Mouse (Mus musculus) CH12.LX (cell line): ENCODE data around the gene Sec24a. TPM values are rescaled to one million over a fixed set of nuclear protein-coding genes. Genes with fewer than 3 reads are reported as not detected.

Experiments used
- DNase-seq: peaks from one replicate; pipeline ENCODE4 v3.0.0-alpha.2; 2013; ENCODE audit errors: extremely low read depth
- H3K27ac ChIP-seq: 2 replicates; pipeline ENCODE4 v1.5.1; 2012; ENCODE audit warnings: low read depth, mild to moderate bottlenecking, control low read depth, moderate library complexity; ENCODE audit not compliant: insufficient read depth
- H3K27me3 ChIP-seq: replicated peaks from 2 replicates; pipeline ENCODE3; 2012; ENCODE audit warnings: inconsistent platforms
- H3K36me3 ChIP-seq, 2 experiments: replicated peaks in 1 of 2; 2 replicates each; pipeline versions ENCODE3 to v1.6.1; 2012; ENCODE audit warnings: inconsistent platforms in 1 of 2, low read length in 1 of 2, mild to moderate bottlenecking in 1 of 2, mixed read lengths in 1 of 2, moderate library complexity in 1 of 2; ENCODE audit not compliant: control insufficient read depth in 1 of 2, insufficient read depth in 1 of 2
- H3K4me1 ChIP-seq, 2 experiments: 2 replicates each; pipeline ENCODE4 v1.6.1; 2012; ENCODE audit warnings: inconsistent platforms in 1 of 2, moderate library complexity in 1 of 2; ENCODE audit not compliant: insufficient read depth in 2 of 2, control insufficient read depth in 1 of 2
- H3K4me2 ChIP-seq: 2 replicates; pipeline ENCODE4 v1.6.1; 2012; ENCODE audit warnings: low read depth, mild to moderate bottlenecking, control low read depth; ENCODE audit not compliant: poor library complexity, insufficient read depth, severe bottlenecking
- H3K4me3 ChIP-seq, 3 experiments: fragments of 150-350 bp in 1 of 3; sonication (generic) in 1 of 3; replicated peaks in 1 of 3; 2 replicates each; pipeline versions ENCODE3 to v1.5.1; 2011 to 2012; ENCODE audit warnings: low read depth in 2 of 3, low read length in 2 of 3, mild to moderate bottlenecking in 2 of 3, moderate library complexity in 2 of 3, control low read depth in 1 of 3, improper control_type of control experiment in 1 of 3, inconsistent platforms in 1 of 3, mixed read lengths in 1 of 3; ENCODE audit not compliant: poor library complexity in 1 of 3
- H3K79me2 ChIP-seq: replicated peaks from 2 replicates; pipeline ENCODE4 v1.6.1; 2012; ENCODE audit warnings: mild to moderate bottlenecking, moderate library complexity; ENCODE audit not compliant: control insufficient read depth, poor library complexity, insufficient read depth, severe bottlenecking; ENCODE audit errors: extremely low read depth
- H3K9ac ChIP-seq: 2 replicates; pipeline ENCODE4 v1.6.1; 2012; ENCODE audit warnings: low read depth, mild to moderate bottlenecking, control low read depth, moderate library complexity; ENCODE audit not compliant: insufficient read depth
- H3K9me3 ChIP-seq: replicated peaks from 2 replicates; pipeline ENCODE3; 2012; ENCODE audit warnings: low read length, inconsistent platforms, mixed read lengths
- CHD1 ChIP-seq: IDR thresholded peaks from 2 replicates; pipeline ENCODE4 v1.6.1; 2012; ENCODE audit warnings: low read depth, low read length, improper control_type of control experiment, inconsistent platforms
- CTCF ChIP-seq, 2 experiments: IDR thresholded peaks in 1 of 2; conservative IDR thresholded peaks in 1 of 2; 2 replicates each; pipeline ENCODE4 v1.5.1; 2011 to 2012; ENCODE audit warnings: low read depth in 2 of 2, low read length in 2 of 2, improper control_type of control experiment in 1 of 2, inconsistent platforms in 1 of 2, mild to moderate bottlenecking in 1 of 2, moderate library complexity in 1 of 2
- E2F4 ChIP-seq: IDR thresholded peaks from 2 replicates; pipeline ENCODE4 v1.6.1; 2011; ENCODE audit warnings: low read depth, low read length, improper control_type of control experiment; ENCODE audit not compliant: insufficient replicate concordance
- ELF1 ChIP-seq: IDR thresholded peaks from 2 replicates; pipeline ENCODE4 v1.6.1; 2014; ENCODE audit warnings: low read depth, mild to moderate bottlenecking, inconsistent platforms, low read length, improper control_type of control experiment
- IRF4 ChIP-seq: IDR thresholded peaks from 2 replicates; pipeline ENCODE4 v1.6.1; 2014; ENCODE audit warnings: low read depth, mild to moderate bottlenecking, inconsistent platforms, low read length, improper control_type of control experiment
- JUND ChIP-seq: conservative IDR thresholded peaks from 2 replicates; pipeline ENCODE4 v1.6.1; 2011; ENCODE audit warnings: low read depth, low read length, improper control_type of control experiment
- MAFK ChIP-seq: IDR thresholded peaks from 2 replicates; pipeline ENCODE4 v1.6.1; 2011; ENCODE audit warnings: low read length, improper control_type of control experiment; ENCODE audit not compliant: insufficient replicate concordance
- NRF1 ChIP-seq: IDR thresholded peaks from 2 replicates; pipeline ENCODE4 v1.6.1; 2014; ENCODE audit warnings: low read depth, mild to moderate bottlenecking, inconsistent platforms, low read length, improper control_type of control experiment, moderate library complexity
- POLR2A ChIP-seq: IDR thresholded peaks from 2 replicates; pipeline ENCODE4 v1.6.1; 2011; ENCODE audit warnings: low read depth, mild to moderate bottlenecking, improper control_type of control experiment, low read length
- POLR2AphosphoS2 ChIP-seq: IDR thresholded peaks from 2 replicates; pipeline ENCODE4 v1.6.1; 2011; ENCODE audit warnings: low read depth, low read length, improper control_type of control experiment
- RAD21 ChIP-seq: IDR thresholded peaks from 2 replicates; pipeline ENCODE4 v1.6.1; 2011; ENCODE audit warnings: low read depth, mild to moderate bottlenecking, low read length, improper control_type of control experiment, moderate library complexity
- SMC3 ChIP-seq: IDR thresholded peaks from 2 replicates; pipeline ENCODE4 v1.6.1; 2011; ENCODE audit warnings: low read depth, low read length, improper control_type of control experiment
- TBP ChIP-seq: conservative IDR thresholded peaks from 2 replicates; pipeline ENCODE4 v1.6.1; 2011; ENCODE audit warnings: low read depth, low read length, improper control_type of control experiment
- USF1 ChIP-seq: IDR thresholded peaks from 2 replicates; pipeline ENCODE4 v1.6.1; 2014; ENCODE audit warnings: low read depth, mild to moderate bottlenecking, inconsistent platforms, low read length, improper control_type of control experiment
- ZNF384 ChIP-seq: IDR thresholded peaks from 2 replicates; pipeline ENCODE4 v1.6.1; 2012; ENCODE audit warnings: low read depth, low read length, improper control_type of control experiment, inconsistent platforms
- dilution Hi-C: fragments of 300-500 bp; cut with MboI; formaldehyde crosslinking; loops from 2 replicates; pipeline ENCODE4 v1.14.3; 2020; ENCODE audit warnings: low sequenced_read_pairs; ENCODE audit not compliant: extremely low pct_unique_long_range_greater_than_20kb, extremely low pct_ligation_motif_present
- in situ Hi-C: fragments of 300-500 bp; cut with MboI; formaldehyde crosslinking; loops from 3 replicates; pipeline ENCODE4 v1.14.3; 2019; ENCODE audit warnings: low sequenced_read_pairs, low pct_ligation_motif_present, low pct_unique_long_range_greater_than_20kb, mixed read lengths
- polyA plus RNA-seq: library from polyadenylated mRNA; unstranded; fragments of >175 nt; gene quantifications from 2 replicates; pipeline ENCODE4 v1.2.1, GENCODE M21; 2012; ENCODE audit warnings: low read depth; ENCODE audit not compliant: insufficient read length
- total RNA-seq, 2 experiments: library from RNA; depleted of rRNA; stranded (reverse); fragments of 300-350 nt in 1 of 2; fragments of >200 nt in 1 of 2; gene quantifications; 2 replicates each; pipeline ENCODE4 v1.2.3; 2012 to 2014

Gene Sec24a
- total and polyA plus RNA-seq, 3 experiments = 5.5 to 16.8 (median 6.3) TPM

GRCm38 (mm10) chr11:51706451-51706850 is 57.0 kb downstream of the Sec24a start:
- in situ Hi-C loops (loop anchor here (25.0 kb wide), 1 partner anchor 444 kb away; the partner anchor contains the start of genes BC049762 and Clk4), dilution Hi-C loops (no loop called here)
- no peaks in the 10 kb centered on the region for H3K9me3 ChIP-seq
- no peaks in the 10 kb centered on the region for H3K79me2 ChIP-seq
- H3K4me2 ChIP-seq = no peak overlapping the region
- no peak for TF ChIP-seq JUND
- peak; percentile 74; the same call in 1 of the 2 replicates for TF ChIP-seq MAFK
- no peak for TF ChIP-seq IRF4
- DNase-seq = no peak
- no peaks in the 10 kb centered on the region for H3K27me3 ChIP-seq
- peak overlapping the region; percentile 69 for H3K27ac ChIP-seq
- peaks cover 2 to 15% of the 10 kb centered on the region in 2 experiments for H3K4me1 ChIP-seq
- H3K4me3 ChIP-seq = no peak overlapping the region
- H3K9ac ChIP-seq = no peak overlapping the region
- peaks cover 46 to 83% of the 10 kb centered on the region in 2 experiments for H3K36me3 ChIP-seq

DNA sequence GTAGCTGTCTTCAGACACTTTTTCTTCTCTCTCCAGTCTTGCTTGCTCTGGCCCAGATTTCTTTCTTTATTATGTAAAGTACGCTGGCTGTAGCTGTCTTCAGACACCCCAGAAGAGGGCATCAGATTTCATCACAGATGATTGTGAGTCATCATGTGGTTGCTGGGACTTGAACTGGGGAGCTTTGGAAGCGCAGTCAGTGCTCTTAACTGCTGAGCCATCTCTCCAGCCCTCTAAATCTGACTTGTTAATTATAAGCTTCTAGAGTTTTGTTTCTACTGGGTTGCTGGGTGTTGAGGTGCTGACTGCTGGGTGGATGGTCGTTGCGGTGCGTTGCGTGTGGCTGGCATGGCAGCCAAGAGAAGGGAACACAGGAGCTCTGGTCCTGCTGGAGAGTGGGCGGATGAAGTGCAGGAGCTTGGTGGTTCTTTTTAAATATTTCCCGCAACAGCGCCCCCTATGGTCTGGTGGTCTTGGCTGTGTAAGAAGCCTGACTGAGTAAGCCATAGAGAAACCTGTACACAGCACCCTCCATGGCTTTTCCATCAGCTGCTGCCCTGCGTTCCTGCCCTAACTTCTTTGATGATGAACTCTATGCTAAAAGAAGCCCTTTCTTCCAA is 59.9 kb downstream of the Sec24a start:
- Histone ChIP-seq H3K4me2 (no peak overlapping the region), H3K4me3 (no peak overlapping the region), H3K9me3 (peaks cover 3% of the 10 kb centered on the region), H3K27ac (no peak overlapping the region), H3K79me2 (no peaks in the 10 kb centered on the region), H3K36me3 (peaks cover 62 to 89% of the 10 kb centered on the region in 2 experiments), H3K4me1 (peaks cover 2 to 15% of the 10 kb centered on the region in 2 experiments), H3K9ac (no peak overlapping the region), H3K27me3 (no peaks in the 10 kb centered on the region)
- dilution Hi-C loops (no loop called here), in situ Hi-C loops (loop anchor here (25.0 kb wide), 1 partner anchor 441 kb away; the partner anchor contains the start of genes BC049762 and Clk4)
- DNase-seq = peak; percentile 60
- no peak for TF ChIP-seq ZNF384
- no peak for TF ChIP-seq NRF1
- no peak for TF ChIP-seq POLR2A
- TF ChIP-seq POLR2AphosphoS2 = no peak
- TF ChIP-seq RAD21 = no peak; the same call in 1 of the 2 replicates
- TF ChIP-seq TBP = no peak
- TF ChIP-seq IRF4 = no peak
- no peak for TF ChIP-seq MAFK
- peak; percentile 38 to 67 for TF ChIP-seq CTCF (conservative IDR thresholded peaks at IDR 0.05 in 1 of 2, IDR thresholded peaks at IDR 0.05 in 1 of 2; ENCODE audit: low read depth in 2 of 2, low read length in 2 of 2)
- no peak for TF ChIP-seq E2F4
- TF ChIP-seq SMC3 = no peak
- no peak for TF ChIP-seq ELF1
- TF ChIP-seq CHD1 = no peak
- TF ChIP-seq JUND = peak; percentile 33; the same call in 1 of the 2 replicates
- no peak for TF ChIP-seq USF1
